In the genomic region with DNA sequence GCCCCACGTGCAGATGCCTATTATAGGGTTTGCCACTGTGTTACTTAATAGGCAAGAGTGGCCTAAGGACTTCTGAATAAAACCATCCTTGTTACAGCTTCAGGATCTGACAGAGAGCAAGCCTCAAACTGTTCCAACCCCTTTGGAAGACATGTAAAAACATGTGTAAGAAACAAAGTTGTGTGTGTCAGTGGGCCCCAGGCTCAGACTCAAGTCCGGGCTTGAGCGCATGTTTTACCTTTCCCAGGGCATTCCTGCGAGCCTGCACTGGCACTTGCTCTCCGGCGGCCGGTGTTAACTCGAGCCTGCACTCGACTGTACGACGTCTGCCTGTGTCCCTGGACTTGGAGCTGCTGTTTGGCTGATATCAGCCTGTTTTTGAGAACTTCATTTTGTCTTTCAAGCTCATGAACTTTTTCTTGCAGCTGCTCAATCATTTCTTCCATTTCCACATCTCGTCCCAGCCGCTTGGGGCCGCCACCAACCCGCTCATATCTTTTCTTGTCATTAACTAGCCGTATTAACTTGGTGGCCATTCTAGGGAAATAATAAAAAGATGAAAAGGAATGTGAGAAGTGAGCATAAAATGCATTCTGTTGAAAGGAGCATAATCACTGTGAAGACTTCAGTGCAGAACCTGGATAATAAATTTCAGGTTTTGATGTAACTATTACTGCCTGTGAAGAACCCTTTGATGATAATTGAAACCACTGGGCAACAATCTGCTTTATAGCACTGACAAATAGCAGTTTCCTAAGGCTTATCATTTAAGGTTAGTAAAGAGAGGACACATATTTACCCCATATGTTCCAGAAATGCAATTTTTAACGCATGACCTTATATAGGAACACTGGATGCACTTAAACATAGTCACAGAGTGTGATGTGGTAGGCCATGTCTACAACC, we compare ENCODE assay signal across 16 mouse cellular contexts. TPM values are rescaled to one million over a fixed set of nuclear protein-coding genes. Genes with fewer than 3 reads are reported as not detected.
DNase-seq lines count a peak whose midpoint lies in the region; ATAC-seq lines count a peak whose summit lies in the region.
"Had no signal": no experiment of that assay in that cellular context is flagged by ENCODE, and none has a peak within 500 bp of the region (broad histone marks: within the 10 kb centered on the region; RNA-seq: fewer than 3 reads in every experiment).

No protein-coding gene starts in this region.

- peaks cover 32% of the 10 kb centered on the region for H3K36me3 ChIP-seq in embryonic facial prominence, embryonic 13.5 days
- no peaks in the 10 kb centered on the region for H3K36me3 ChIP-seq in stomach, embryonic 15.5 days

- H3K27me3 ChIP-seq in embryonic facial prominence, embryonic 13.5 days = no peaks in the 10 kb centered on the region
- no peaks in the 10 kb centered on the region for H3K27me3 ChIP-seq in stomach, embryonic 15.5 days (replicated peaks)
- H3K27me3 ChIP-seq: hindbrain, embryonic 12.5 days; liver, embryonic 13.5 days; Patski had no signal

- no peaks in the 10 kb centered on the region for H3K9me3 ChIP-seq in embryonic facial prominence, embryonic 13.5 days
- no peaks in the 10 kb centered on the region for H3K9me3 ChIP-seq in stomach, embryonic 15.5 days
- H3K9me3 ChIP-seq: forebrain, embryonic 10.5 days; hindbrain, embryonic 12.5 days; liver, embryonic 13.5 days had no signal

- H3K9ac ChIP-seq in embryonic facial prominence, embryonic 13.5 days = no peak overlapping the region
- no peak overlapping the region for H3K9ac ChIP-seq in stomach, embryonic 15.5 days
- H3K9ac ChIP-seq: hindbrain, embryonic 12.5 days; liver, embryonic 13.5 days had no signal

- peak overlapping the region; percentile 58 for H3K27ac ChIP-seq in embryonic facial prominence, embryonic 13.5 days
- peak overlapping the region; percentile 21; the same call in 1 of the 2 replicates for H3K27ac ChIP-seq in stomach, embryonic 15.5 days
- H3K27ac ChIP-seq: forebrain, embryonic 10.5 days; hindbrain, embryonic 12.5 days; liver, embryonic 13.5 days had no signal

- intact Hi-C loops in gastrocnemius, postnatal 14 days (cut with DNase I; ENCODE audit: low total_unique reads) = no loop called here

- H3K4me1 ChIP-seq in embryonic facial prominence, embryonic 13.5 days = peaks cover 10% of the 10 kb centered on the region
- H3K4me1 ChIP-seq in stomach, embryonic 15.5 days = no peaks in the 10 kb centered on the region
- H3K4me1 ChIP-seq: forebrain, embryonic 10.5 days; hindbrain, embryonic 12.5 days; liver, embryonic 13.5 days had no signal

- 50% methylated on average over 17 of the region's 17 CpGs for WGBS in embryonic facial prominence, embryonic 13.5 days
- 75% methylated on average over 17 of the region's 17 CpGs for WGBS in stomach, embryonic 15.5 days

- H3K4me2 ChIP-seq in embryonic facial prominence, embryonic 13.5 days = no peak overlapping the region
- H3K4me2 ChIP-seq in stomach, embryonic 15.5 days = no peak overlapping the region
- H3K4me2 ChIP-seq: hindbrain, embryonic 12.5 days; liver, embryonic 13.5 days; midbrain, embryonic 11.5 days had no signal

- peak; percentile 32 for DNase-seq in gastrocnemius, postnatal 14 days
- no peak for DNase-seq in gastrocnemius, postnatal 25 days
- DNase-seq in lung, postnatal 10 days = peak; percentile 46
- DNase-seq in lung, postnatal 14 days = no peak
- no peak for DNase-seq in thymus, adult 18-20 months
- no peak for DNase-seq in thymus, postnatal 25 days
- DNase-seq: cerebellum, adult 9-11 months; heart, adult 18-20 months; liver, embryonic 13.5 days; thymus, postnatal 14 days had no signal

- no peak overlapping the region for H3K4me3 ChIP-seq in embryonic facial prominence, embryonic 13.5 days
- no peak overlapping the region for H3K4me3 ChIP-seq in stomach, embryonic 15.5 days (replicated peaks)
- H3K4me3 ChIP-seq: forebrain, embryonic 10.5 days; hindbrain, embryonic 12.5 days; liver, embryonic 13.5 days had no signal

- ATAC-seq in embryonic facial prominence, embryonic 13.5 days (ENCODE audit: insufficient number of reproducible peaks, insufficient read depth, low FRiP score, low TSS enrichment, low read depth) = no peak
- ATAC-seq in stomach, embryonic 15.5 days (ENCODE audit: insufficient read depth, low FRiP score, low read depth) = no peak
- ATAC-seq: Patski had no signal

RNA-seq across cellular contexts. Expression of a gene that starts 8.3 kb away (rescaled TPM):
- total RNA-seq in gastrocnemius, postnatal 14 days (2021) = 1 to 10 TPM; 1.8 to 3.3 TPM
- 1 to 10 TPM; 4.1 to 4.9 TPM for total RNA-seq in gastrocnemius, postnatal 25 days (2021)
- polyA plus RNA-seq in embryonic facial prominence, embryonic 13.5 days (2015; fragmentation: Nextera tagmentation; extraction: Ambion mirVana) = 18.1 and 21.5 TPM in 2 replicates
- polyA plus RNA-seq in stomach, embryonic 15.5 days (2015; fragmentation: Nextera tagmentation; extraction: Ambion mirVana) = 8.9 and 10.9 TPM in 2 replicates

RNA-seq across cellular contexts. Expression of a gene that starts 8.6 kb away (rescaled TPM):
- 10 to 100 TPM; 84.9 to 96.5 TPM for total RNA-seq in gastrocnemius, postnatal 14 days (2021)
- total RNA-seq in gastrocnemius, postnatal 25 days (2021) = 10 to 100 TPM; 69.3 to 76.3 TPM
- 107 and 111 TPM in 2 replicates for polyA plus RNA-seq in embryonic facial prominence, embryonic 13.5 days (2015; fragmentation: Nextera tagmentation; extraction: Ambion mirVana)
- 62.5 and 69.2 TPM in 2 replicates for polyA plus RNA-seq in stomach, embryonic 15.5 days (2015; fragmentation: Nextera tagmentation; extraction: Ambion mirVana)

Comparison
In these comparisons a context has a peak if more than half of its experiments do, and no peak if none do; other contexts are left out.
1. DNase-seq: peak in gastrocnemius, postnatal 14 days (single experiment) and lung, postnatal 10 days (single experiment); none in gastrocnemius, postnatal 25 days (single experiment), lung, postnatal 14 days (single experiment), thymus, adult 18-20 months (0 of 2) and thymus, postnatal 25 days (single experiment).